Mouse (Mus musculus): ENCODE measurements around the gene Ccnl2.
A peak's percentile ranks its signal among the peaks of the same experiment; 100 is the strongest.

The Ccnl2 gene

DNA sequence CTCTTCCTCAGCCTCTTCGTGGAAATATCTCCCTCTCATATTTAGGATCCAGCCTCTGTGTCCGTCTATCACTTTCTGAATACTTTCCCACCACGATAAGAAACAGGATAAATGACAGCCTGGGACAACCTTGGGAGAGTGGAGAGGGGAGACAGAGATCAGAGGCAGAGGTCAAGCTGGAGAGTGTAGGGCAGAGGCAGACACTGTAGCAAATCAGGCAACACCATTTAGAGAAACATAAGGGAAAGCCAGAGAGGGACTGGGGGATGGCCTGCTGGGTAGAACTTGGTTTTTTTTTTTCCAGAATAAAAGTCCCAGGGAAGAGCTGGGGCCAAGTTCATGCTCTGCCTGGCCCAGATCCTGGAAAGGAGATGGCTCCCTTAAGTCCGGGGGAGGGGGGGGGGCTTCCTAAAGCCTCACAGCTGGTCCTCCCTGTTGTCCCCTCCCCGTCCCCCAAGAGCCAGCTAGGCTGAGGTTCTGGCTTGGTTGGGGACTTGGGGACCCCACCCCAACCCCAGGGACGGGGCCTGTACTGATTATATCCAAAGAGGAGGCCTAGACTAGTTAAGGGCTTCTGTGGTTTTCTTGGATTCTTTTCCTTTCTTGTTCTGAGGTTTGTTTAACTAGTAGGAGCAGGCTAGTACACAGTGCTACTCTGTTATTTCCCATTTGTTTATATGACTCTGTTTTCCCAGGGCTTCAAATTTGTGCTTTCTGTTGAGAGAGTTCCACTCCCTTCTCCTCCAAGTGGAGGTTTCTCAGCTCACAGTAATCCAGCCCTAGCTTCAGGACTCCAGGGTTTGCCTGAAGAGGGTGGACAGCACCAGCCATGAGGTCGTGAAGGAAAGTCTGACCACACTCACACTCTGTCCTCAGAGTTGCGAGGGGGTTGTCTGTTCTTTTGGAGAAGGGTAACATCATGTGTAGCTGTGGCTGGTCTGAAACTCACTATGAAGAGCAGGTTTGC, 26.2 kb downstream of the Ccnl2 start:
- DNase-seq (ENCODE audit: low read depth, low spot score) = no peak

DNA sequence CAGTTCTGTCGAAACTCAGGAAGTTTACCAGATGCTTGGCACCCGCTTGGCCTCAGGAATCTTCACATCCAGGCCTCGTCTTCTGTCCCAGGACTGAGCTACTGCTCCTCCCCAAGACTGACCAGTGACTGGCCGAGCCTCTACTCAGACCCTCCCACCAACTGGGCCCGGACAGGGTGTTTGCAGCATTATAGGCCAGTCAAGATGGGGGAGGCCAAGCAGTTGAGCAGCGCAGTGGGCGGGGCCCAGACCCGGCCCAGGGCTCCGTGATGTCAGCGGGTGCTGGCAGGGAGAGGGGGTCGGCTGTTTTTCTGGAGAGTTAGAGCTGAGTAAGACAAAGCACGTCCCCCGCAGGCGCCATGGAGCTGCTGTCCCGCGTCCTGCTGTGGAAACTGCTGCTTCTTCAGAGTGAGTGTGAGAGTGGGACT, 27.2 kb downstream of the Ccnl2 start, which contains the start of gene Mxra8:
Gene Mxra8, plus strand, starts transcription at position 198 of the 428 bp plus-strand sequence.
- DNase-seq (ENCODE audit: low read depth, low spot score) = no peak

DNA sequence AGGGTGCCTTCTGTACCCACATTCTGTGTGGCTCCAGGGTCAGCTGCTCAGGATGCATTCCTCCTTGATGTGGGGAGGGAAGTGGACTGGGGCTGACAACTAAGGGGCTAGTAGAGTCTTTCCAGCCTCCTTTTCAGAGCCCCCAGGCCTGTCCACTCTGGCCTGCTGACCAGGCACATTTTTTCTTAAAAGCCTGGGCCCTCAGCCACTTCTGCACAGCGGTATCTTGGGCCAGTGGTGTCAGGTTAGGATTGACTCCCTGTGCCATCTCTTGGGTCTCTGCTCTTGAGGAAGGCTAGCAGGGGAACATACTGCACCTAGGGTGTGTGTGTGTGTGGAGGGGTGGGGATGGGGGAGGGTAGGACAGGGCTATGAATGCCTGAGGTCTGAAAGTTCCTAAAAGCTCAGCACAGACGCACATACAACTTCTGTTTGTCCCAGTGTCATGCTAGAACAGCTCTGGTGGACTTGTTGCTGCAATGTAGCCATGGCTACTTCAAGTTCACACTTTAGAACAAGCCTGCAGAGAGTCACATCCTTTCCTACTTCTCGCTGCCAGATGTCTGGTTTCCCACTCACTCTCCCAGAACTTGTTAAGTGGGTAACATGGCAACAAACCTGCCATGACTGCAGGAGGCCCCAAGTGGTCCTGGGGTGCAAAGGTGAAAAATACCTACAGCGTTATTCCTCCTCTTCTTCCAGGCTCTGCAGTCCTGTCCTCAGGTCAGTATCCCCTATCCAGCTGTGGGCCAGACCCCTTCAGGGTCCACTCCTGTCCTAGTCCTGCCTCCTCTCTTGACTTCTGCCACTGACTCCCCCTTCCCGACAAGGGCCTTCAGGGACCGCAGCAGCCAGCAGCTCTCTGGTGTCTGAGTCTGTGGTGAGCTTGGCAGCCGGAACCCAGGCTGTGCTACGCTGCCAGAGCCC, 28.1 kb downstream of the Ccnl2 start:
- no peak for DNase-seq (ENCODE audit: low read depth, low spot score)

DNA sequence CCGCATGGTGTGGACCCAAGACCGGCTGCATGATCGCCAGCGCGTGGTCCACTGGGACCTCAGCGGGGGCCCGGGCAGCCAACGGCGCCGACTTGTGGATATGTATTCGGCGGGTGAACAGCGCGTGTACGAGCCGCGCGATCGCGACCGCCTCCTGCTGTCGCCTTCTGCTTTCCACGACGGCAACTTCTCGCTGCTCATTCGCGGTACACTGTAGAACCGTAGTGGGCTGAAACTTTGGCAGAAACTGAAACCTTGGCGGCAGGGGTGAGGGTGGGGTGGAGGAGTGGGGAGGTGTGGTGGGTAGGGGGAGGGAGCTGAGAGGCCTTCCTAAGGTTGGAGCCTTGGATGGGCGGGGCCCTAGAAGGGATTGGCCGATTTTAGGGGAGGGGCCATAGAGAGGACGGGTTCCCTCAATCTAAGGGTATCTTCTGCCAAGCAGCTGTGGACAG, 28.7 kb downstream of the Ccnl2 start:
- DNase-seq (ENCODE audit: low read depth, low spot score) = peak; percentile 66

GRCm38 (mm10) chr4:155841651-155842270, 29.5 kb downstream of the Ccnl2 start:
- no peak for DNase-seq (ENCODE audit: low read depth, low spot score)

DNA sequence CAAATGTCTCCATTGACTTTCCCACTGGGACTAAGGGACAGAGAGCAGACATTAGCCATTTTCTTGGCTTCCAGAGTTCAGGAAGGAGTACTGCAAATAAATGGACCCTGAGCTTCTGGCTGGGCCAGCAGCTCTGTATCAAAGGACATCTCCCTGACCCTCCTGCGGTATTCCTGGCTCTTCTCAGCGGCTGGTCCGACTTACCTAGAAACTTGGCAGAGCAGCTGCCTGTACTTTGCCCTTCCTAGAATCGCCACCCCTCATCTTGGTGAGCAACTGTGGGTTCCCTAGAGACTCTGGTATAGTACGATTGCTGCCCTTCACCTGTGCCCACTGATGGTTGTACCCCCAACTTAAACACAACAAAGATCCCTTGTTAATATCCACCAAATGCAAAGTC, 30.9 kb downstream of the Ccnl2 start:
- DNase-seq (ENCODE audit: low read depth, low spot score) = no peak

DNA sequence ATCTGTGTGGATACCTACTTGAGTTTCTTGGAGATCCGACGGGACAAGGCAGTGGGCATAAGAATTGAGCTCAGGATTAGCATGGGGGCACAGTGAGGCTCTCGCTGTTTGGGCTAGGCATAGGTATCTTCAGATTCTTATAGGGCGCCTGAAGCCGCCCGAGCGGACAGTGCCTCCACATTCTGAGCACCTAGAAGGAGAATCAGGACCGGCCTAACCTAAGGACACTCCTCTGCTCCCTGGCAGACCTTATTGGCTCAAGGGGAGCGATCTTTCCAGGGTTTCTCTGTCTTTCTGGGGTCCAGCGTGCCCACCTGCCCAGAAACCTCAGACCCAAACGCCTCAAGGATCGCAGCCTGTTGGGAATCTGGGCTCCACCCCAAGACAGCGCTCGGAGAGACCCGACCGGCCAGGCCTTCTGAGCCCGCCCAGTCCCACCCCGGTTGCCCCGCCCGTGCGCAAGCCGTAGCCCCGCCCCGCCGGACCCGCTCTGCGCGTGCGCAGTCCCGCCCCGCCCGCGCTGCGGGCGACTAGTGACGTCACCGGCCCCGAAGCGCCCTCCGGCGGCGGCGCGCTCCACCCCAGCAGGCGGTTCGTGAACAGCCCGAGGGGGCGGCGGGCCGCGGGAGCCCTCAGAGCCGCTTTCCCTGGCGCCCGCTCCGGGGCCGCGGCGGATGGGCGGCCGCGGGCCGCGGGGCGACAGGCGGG, 34.7 kb downstream of the Ccnl2 start, which contains the start of gene Dvl1:
Gene Dvl1, plus strand, starts transcription at position 532 of the 708 bp plus-strand sequence.
- DNase-seq (ENCODE audit: low read depth, low spot score) = peak; percentile 67

- no peak for DNase-seq (ENCODE audit: low read depth, low spot score)
Measured at GRCm38 (mm10) chr4:155847591-155848352, 35.5 kb downstream of the Ccnl2 start.

- no peak for DNase-seq (ENCODE audit: low read depth, low spot score)
Measured at GRCm38 (mm10) chr4:155848434-155849095, 36.3 kb downstream of the Ccnl2 start.

DNA sequence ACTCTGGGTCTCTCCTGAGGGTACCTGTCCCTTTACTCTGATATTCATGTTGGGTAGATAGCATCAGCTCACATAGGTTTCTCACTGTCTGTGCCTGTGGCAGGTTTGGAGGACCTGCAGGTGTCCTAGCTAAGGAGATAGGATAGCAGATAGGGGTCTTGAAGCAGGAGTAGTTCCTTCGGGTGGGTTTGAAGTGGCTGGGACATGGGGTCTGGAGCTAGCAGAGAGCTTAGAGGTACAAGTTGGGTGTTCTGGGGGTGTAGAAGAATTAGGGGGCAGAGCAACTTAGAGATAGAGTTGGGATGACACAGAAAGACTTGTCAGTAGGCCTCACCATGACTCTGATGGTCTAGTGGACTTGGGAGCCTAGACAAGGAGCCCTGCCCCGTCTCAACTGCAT, 37.1 kb downstream of the Ccnl2 start:
- DNase-seq (ENCODE audit: low read depth, low spot score) = no peak

DNA sequence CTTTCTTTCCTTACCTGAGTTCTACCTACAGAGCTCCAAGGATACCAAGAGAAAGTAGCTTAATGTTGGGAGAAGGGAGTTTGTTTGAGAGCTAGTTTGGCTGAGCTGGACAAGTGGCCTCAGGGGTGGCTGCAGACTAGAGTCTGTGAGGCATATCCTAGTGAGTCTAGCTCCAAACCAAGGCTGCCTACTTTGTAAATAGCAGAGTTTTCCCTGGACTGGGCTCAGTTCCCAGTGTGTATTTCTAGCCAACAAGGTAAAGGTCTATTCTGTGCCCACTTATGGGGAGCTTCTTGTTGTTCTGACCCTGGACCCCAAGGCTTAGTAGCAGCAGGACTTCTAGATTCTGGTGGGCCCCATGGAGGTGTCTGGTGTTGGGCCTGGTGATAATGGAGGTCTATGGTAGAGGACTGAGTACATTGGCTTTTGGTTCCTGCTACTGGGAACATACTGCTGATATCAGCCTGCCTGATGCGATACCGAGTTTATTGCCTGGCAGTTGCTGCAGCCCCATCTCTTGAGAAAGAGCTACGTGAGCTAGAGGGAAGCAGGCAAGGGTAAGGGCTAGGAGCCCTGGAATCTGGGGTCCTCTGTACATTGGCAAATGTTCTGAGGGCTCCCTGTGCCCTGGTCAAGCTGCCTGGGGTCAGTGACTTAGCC, 37.6 kb downstream of the Ccnl2 start:
- no peak for DNase-seq (ENCODE audit: low read depth, low spot score)

DNA sequence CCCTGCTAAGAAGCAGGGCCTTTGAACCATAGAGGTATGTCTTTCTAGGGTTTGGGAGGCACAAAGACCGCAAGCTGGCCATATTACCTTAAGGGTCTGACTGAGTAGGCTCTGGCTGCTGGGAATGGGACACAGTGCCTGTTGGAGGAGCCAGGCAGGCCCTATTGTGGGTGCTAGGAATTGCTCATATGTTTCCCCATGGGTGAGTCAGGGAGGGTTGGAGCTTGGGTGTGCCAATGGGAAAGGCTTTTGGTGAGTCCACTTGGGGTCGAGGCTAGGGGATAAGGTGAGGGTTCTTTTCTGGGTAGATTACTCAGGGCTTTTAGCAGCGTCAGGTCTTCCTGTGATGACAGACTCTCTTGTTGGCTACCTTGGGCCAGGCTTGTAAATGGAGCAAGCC, 39.1 kb downstream of the Ccnl2 start:
- DNase-seq (ENCODE audit: low read depth, low spot score) = no peak

GRCm38 (mm10) chr4:155851951-155852411, 39.7 kb downstream of the Ccnl2 start:
- no peak for DNase-seq (ENCODE audit: low read depth, low spot score)

DNA sequence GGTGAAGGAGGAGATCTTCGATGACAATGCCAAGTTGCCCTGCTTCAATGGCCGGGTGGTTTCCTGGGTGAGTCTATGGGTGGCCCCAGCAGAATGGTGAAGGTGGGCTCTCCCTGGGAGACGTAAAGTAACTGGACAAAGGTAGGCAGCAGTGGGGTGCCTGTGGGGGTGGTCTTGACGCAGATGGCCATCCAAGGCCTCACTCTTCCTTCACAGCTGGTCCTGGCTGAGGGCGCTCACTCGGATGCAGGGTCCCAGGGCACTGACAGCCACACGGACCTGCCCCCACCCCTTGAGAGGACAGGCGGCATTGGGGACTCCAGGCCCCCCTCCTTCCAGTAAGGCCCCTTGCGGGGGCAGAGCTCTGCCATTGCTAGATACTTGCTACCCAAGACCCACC, 41.1 kb downstream of the Ccnl2 start:
- DNase-seq (ENCODE audit: low read depth, low spot score) = no peak

GRCm38 (mm10) chr4:155854991-155855390, 42.7 kb downstream of the Ccnl2 start:
- DNase-seq (ENCODE audit: low read depth, low spot score) = no peak

DNA sequence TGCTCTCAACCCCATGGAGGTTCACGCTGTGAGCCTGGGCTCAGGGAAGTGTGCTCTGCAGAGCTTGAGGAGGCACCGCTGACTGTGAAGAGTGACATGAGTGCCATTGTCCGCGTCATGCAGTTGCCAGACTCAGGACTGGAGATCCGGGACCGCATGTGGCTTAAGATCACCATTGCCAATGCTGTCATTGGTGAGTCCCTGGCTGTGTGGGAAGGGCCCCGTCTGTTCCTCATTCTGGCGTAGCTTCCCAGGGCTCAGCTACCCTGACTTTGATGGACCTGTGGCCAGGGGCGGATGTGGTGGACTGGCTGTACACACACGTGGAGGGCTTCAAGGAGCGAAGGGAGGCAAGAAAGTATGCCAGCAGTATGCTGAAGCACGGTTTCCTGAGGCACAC, 43.8 kb downstream of the Ccnl2 start:
- DNase-seq (ENCODE audit: low read depth, low spot score) = no peak

DNA sequence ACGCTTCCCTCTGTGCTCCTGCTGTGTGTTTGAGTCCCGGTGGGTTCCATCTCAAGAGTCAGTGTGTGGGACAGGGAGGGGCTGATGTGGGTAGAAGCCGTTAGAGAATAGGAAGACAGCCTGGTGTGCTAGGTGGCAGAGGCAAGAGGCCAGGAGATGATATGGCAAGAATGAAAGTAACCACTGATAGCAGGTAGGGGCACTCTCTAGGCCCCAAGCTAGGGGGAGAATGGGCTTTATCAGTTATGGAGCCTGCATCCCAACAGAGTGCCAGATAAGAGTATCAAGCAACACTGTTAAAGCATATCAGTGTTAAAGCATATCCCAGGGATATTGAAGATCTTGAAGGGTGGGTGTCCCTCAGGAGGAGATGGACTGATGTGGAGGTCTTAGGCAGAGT, 44.6 kb downstream of the Ccnl2 start:
- DNase-seq (ENCODE audit: low read depth, low spot score) = no peak

DNA sequence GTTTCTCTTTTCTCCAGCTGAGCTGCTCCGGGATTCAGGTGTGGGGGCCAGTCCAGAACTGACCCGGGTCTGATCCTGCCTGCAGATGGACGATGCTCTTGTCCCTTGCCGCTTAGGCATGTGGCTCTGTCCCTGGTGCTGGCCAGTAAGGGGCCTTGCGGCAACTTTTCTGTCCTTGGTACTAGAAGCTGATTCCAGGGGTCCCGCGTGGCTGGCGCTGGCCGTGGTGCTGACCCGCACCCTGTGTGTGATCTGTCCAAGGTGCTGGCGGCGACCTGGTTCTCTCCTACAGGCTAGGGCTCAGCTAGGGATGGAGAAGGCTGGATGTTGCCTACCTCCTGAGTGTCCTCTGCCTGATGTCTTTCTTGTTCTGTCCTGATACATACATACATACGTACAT, 47.0 kb downstream of the Ccnl2 start:
- DNase-seq (ENCODE audit: low read depth, low spot score) = peak; percentile 40

GRCm38 (mm10) chr4:155861787-155862186, 49.5 kb downstream of the Ccnl2 start:
- DNase-seq (ENCODE audit: low read depth, low spot score) = no peak
